Mouse (Mus musculus): Measurements from ENCODE around the gene Marc1.

GRCm38 (mm10) chr1:184791109-184791508 lies 20.0 kb downstream of the Marc1 start:
- no peak for TF ChIP-seq CTCF (IDR thresholded peaks at IDR 0.05; ENCODE audit: control insufficient read depth, insufficient read depth, insufficient read length)
- no peak for TF ChIP-seq MYOD1 (IDR thresholded peaks at IDR 0.05; ENCODE audit: control insufficient read depth, insufficient read length, low read depth)
- TF ChIP-seq CEBPB (IDR thresholded peaks at IDR 0.05; ENCODE audit: low read depth) = no peak
- TF ChIP-seq USF1 (IDR thresholded peaks at IDR 0.05; ENCODE audit: low read depth) = no peak
- no peak for TF ChIP-seq MYOG (IDR thresholded peaks at IDR 0.05; ENCODE audit: control insufficient read depth, extremely low read depth, insufficient read length)
- no peak for TF ChIP-seq MAX (IDR thresholded peaks at IDR 0.05)

All from C2C12 (cell line).